Mouse (Mus musculus): ENCODE data around the gene Cd79b. TPM values are rescaled to one million over a fixed set of nuclear protein-coding genes. Genes with fewer than 3 reads are reported as not detected.

Cd79b gene
- polyA plus RNA-seq (2017; shearing (Covaris generic)) = 48.7 TPM

DNA sequence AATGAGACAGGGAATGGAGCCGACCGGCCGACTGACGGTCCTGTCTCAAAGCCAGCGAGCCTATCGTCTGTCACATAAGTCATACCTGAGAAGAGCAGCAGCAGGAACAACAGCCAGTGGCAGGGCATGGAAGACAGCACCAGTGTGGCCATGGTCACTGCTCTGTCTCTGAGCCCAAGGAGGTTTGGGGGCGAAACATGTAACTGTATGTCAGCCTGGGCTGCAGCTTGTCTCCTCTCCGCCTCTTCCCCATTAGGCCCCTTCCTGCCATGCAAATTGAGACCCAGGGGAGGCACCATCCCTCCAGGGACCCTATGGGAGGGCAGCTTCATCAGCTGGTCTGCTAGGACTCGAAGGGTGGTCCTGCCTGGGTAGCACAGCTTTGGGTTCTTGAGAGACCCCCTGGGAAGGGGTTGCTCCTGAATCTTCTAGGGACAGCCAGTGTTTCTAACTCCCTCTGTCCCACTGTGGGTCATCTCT lies at the start of gene Cd79b:
Gene Cd79b, minus strand, starts transcription at position 430 of the 480 bp plus-strand sequence.

DNA sequence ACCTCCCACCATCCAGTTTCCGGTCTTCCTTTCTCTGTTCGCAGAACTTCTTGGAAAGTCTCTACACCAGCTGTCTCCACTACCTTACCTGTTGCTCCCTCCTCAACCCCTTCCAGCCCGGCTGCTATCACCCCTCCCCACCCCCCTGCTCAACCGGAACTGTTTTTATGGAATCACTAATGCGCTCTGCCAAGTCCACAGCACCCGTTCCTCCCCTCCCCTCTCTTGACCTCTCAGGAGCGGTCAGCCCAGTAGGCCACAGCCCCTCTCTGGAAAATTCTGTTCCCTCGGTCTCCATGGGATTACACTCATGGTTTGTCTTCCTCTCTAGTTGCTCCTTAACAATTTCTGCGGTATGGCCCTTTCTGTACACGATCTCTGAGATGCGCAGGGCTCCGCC lies 38.6 kb upstream of the Cd79b start, which contains the start of gene Scn4a:
Gene Scn4a, minus strand, starts transcription at position 101 of the 400 bp plus-strand sequence.

DNA sequence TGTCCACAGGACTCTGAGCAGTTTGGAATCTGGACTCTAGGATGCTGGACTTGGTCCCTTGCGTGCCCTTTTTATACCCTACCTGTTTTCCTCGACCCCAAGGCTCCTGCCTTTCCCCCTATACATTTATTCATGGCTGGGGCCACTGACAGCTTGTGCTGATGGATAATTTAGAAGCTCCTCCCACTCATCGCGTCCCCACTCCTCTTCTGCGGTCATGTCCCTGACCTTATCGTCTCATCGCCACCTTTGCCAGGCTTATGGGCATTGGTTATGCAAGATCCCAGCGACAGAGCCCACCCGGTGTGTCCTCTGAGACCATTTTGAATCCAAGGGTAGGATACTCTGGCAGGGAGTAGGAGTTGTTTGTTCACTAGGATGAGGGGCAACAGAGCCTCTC lies 12.8 kb downstream of the Cd79b start, which contains the start of gene Gh:
Gene Gh, minus strand, starts transcription at position 101 of the 400 bp plus-strand sequence.

DNA sequence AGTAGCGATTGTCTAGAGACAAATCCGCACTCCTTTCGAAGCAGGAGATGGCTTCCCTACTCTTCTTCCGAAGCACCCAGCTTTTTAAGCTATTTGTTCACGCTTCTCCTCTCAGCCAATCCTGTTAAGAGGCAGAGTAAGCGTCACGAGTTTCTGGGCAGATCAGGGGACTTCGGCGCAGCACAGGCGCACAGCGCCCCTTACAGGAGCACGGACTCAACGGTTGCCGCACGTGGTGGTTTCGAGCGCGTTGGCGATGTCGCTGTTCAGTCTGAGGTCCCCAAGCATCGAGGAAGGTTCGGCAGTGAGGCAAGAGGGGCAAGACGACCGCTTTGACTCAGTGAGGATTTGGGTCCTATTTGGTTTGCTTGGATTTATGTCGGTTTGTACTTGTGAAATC lies 38.1 kb downstream of the Cd79b start, which contains the start of gene Tcam1:
Gene Tcam1, plus strand, starts transcription at position 219 of the 400 bp plus-strand sequence.

DNA sequence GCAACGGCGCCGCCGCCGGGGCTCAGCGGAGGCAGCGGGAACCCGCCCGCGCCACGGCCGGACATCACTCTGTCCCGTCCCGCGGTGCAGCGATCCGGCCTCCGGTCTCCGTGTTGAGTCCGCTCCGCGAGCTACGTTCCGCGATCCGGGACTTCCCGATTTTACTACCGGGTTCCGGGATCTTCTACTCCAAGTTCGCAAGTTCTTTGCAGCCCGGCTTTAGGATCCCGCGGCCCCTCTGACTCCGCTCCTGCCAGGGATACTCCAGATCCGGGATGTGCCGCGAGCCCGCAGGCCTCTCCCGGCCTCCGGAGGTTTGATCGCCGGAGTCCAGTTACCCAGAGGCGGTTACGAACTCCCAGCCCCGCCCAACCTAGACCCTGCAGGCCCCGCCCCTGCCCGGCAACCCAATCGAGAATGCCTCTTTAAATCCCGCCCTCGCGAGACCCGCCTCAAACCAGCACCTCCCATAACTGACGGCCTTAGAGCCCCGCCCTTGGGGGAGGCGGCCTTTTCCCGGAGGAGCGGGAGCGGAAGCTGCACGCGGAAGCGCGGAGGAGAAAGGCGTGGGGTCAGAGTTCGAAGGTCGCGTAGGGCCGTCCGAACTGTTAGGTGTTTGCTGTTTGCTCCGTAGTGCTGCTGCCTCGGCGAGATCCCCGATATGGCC lies 41.8 kb downstream of the Cd79b start, which contains the start of gene Smarcd2:
Gene Smarcd2, minus strand, starts transcription at position 329 of the 667 bp plus-strand sequence.

Other genes starting within 250 kb of the Cd79b start
- gene Taco1, start 248.7 kb downstream of the Cd79b start, polyA plus RNA-seq (2017; shearing (Covaris generic)) = 17.1 TPM
- 11.7 TPM for gene Map3k3, start 230.1 kb downstream of the Cd79b start, polyA plus RNA-seq (2017; shearing (Covaris generic))
- 1.0 TPM for gene Gm10840, start 153.9 kb downstream of the Cd79b start, polyA plus RNA-seq (2017; shearing (Covaris generic))
- 842 TPM for gene Limd2, start 153.9 kb downstream of the Cd79b start, polyA plus RNA-seq (2017; shearing (Covaris generic))
- gene Strada, start 112.6 kb downstream of the Cd79b start, polyA plus RNA-seq (2017; shearing (Covaris generic)) = 35.7 TPM
- gene Ccdc47, start 98.4 kb downstream of the Cd79b start, polyA plus RNA-seq (2017; shearing (Covaris generic)) = 123 TPM
- gene Ddx42, start 97.8 kb downstream of the Cd79b start, polyA plus RNA-seq (2017; shearing (Covaris generic)) = 74.9 TPM
- 76.7 TPM for gene Ftsj3, start 58.7 kb downstream of the Cd79b start, polyA plus RNA-seq (2017; shearing (Covaris generic))
- gene Psmc5, start 58.6 kb downstream of the Cd79b start, polyA plus RNA-seq (2017; shearing (Covaris generic)) = 195 TPM
- 12.8 TPM for gene Smarcd2, start 41.8 kb downstream of the Cd79b start, polyA plus RNA-seq (2017; shearing (Covaris generic))
- gene Tcam1, start 38.1 kb downstream of the Cd79b start, polyA plus RNA-seq (2017; shearing (Covaris generic)) = 0.33 TPM
- not detected for gene Gh, start 12.9 kb downstream of the Cd79b start, polyA plus RNA-seq (2017; shearing (Covaris generic))
- gene Scn4a, start 38.5 kb upstream of the Cd79b start, polyA plus RNA-seq (2017; shearing (Covaris generic)) = 0.04 TPM
- gene Prr29, start 50.7 kb upstream of the Cd79b start, polyA plus RNA-seq (2017; shearing (Covaris generic)) = not detected
- 108 TPM for gene Icam2, start 73.3 kb upstream of the Cd79b start, polyA plus RNA-seq (2017; shearing (Covaris generic))
- gene Ern1, start 173.1 kb upstream of the Cd79b start, polyA plus RNA-seq (2017; shearing (Covaris generic)) = 2.9 TPM

Data from activated CD4-positive, CD25-positive, alpha-beta regulatory T cell, adult 9 weeks (primary cell).